Mouse (Mus musculus): ENCODE data around the gene Rplp2. TPM values are rescaled to one million over a fixed set of nuclear protein-coding genes. Genes with fewer than 3 reads are reported as not detected.
"Not testable (repeated sequence)": the region's sequence is repeated elsewhere in the genome, so short reads cannot be mapped to it uniquely, and the experiment has no call there.

The Rplp2 gene
- polyA plus RNA-seq, 1 experiment from 2014 or later: 1,138 TPM

- no peaks in the 10 kb centered on the region for H3K9me3 ChIP-seq (replicated peaks)
- H3K36me3 ChIP-seq: peaks cover 52% of the 10 kb centered on the region
- H3K27me3 ChIP-seq (ENCODE audit: low read depth, poor library complexity, severe bottlenecking): no peaks in the 10 kb centered on the region
- DNase-seq (ENCODE audit: low spot score): no peak
- peak overlapping the region; percentile 91 for H3K27ac ChIP-seq
- peak overlapping the region; percentile 57 for H3K4me3 ChIP-seq
- WGBS: 95% methylated on average over 13 of the region's 13 CpGs
- H3K4me1 ChIP-seq: peaks cover 50% of the 10 kb centered on the region
These were observed 5.0 kb upstream of the Rplp2 start for GRCm38 (mm10) chr7:141442199-141442598.

- WGBS: 31% methylated on average over 12 of the region's 12 CpGs
- Histone ChIP-seq H3K36me3 (peaks cover 43% of the 10 kb centered on the region), H3K27me3 (ENCODE audit: low read depth, poor library complexity, severe bottlenecking) (no peaks in the 10 kb centered on the region), H3K27ac (peak overlapping the region; percentile 91), H3K9me3 (replicated peaks) (no peaks in the 10 kb centered on the region), H3K4me3 (peak overlapping the region; percentile 57), H3K4me1 (peaks cover 46% of the 10 kb centered on the region)
- DNase-seq (ENCODE audit: low spot score): peak; percentile 65
These were observed 3.9 kb upstream of the Rplp2 start for GRCm38 (mm10) chr7:141443081-141443821.

GRCm38 (mm10) chr7:141443828-141444237 lies 3.3 kb upstream of the Rplp2 start, which contains the start of gene Pidd1:
Gene Pidd1 (minus strand): TSS chr7:141444025.
- H3K4me1 ChIP-seq: peaks cover 52% of the 10 kb centered on the region
- H3K4me3 ChIP-seq: peak within 1 kb of the TSS; percentile 57
- no peaks in the 10 kb centered on the region for H3K27me3 ChIP-seq (ENCODE audit: low read depth, poor library complexity, severe bottlenecking)
- H3K9me3 ChIP-seq (replicated peaks): no peaks in the 10 kb centered on the region
- peaks cover 43% of the 10 kb centered on the region for H3K36me3 ChIP-seq
- under 1% methylated on average over 25 of the region's 25 CpGs for WGBS
- H3K27ac ChIP-seq: peak within 1 kb of the TSS; percentile 91
- DNase-seq (ENCODE audit: low spot score): peak; percentile 83

GRCm38 (mm10) chr7:141446374-141446773 lies 796 bp upstream of the Rplp2 start:
- Histone ChIP-seq H3K27ac (peak overlapping the region; percentile 96; the same call in 1 of the 2 replicates), H3K4me1 (peaks cover 44% of the 10 kb centered on the region), H3K4me3 (peak overlapping the region; percentile 89), H3K36me3 (peaks cover 43% of the 10 kb centered on the region)
- not testable (repeated sequence) for H3K9me3 ChIP-seq (replicated peaks); H3K27me3 ChIP-seq (ENCODE audit: low read depth, poor library complexity, severe bottlenecking); DNase-seq (ENCODE audit: low spot score)
- WGBS: 90% methylated on average over 3 of the region's 3 CpGs

GRCm38 (mm10) chr7:141451928-141452327 lies 4.8 kb downstream of the Rplp2 start:
- Histone ChIP-seq H3K4me1 (peaks cover 39% of the 10 kb centered on the region), H3K36me3 (peaks cover 42% of the 10 kb centered on the region)

GRCm38 (mm10) chr7:141453636-141454035 lies 6.5 kb downstream of the Rplp2 start:
- Histone ChIP-seq H3K27ac (no peak overlapping the region), H3K4me3 (no peak overlapping the region), H3K36me3 (peaks cover 38% of the 10 kb centered on the region), H3K27me3 (ENCODE audit: low read depth, poor library complexity, severe bottlenecking) (peaks cover 22% of the 10 kb centered on the region), H3K9me3 (replicated peaks) (no peaks in the 10 kb centered on the region), H3K4me1 (peaks cover 33% of the 10 kb centered on the region)
- no peak for DNase-seq (ENCODE audit: low spot score)
- WGBS: 71% methylated on average over 2 of the region's 2 CpGs

More at GRCm38 (mm10) chr7:141451928-141452327, 4.8 kb downstream of the Rplp2 start:
- no peak overlapping the region for H3K27ac ChIP-seq
- no peaks in the 10 kb centered on the region for H3K9me3 ChIP-seq (replicated peaks)
- no peak for DNase-seq (ENCODE audit: low spot score)
- peaks cover 7% of the 10 kb centered on the region; the same call in 1 of the 2 replicates for H3K27me3 ChIP-seq (ENCODE audit: low read depth, poor library complexity, severe bottlenecking)
- no peak overlapping the region for H3K4me3 ChIP-seq

GRCm38 (mm10) chr7:141454967-141455551 lies 7.9 kb downstream of the Rplp2 start, which contains the start of gene Pnpla2:
Gene Pnpla2 (plus strand): TSS chr7:141455198.
- Histone ChIP-seq H3K27me3 (ENCODE audit: low read depth, poor library complexity, severe bottlenecking) (peaks cover 37% of the 10 kb centered on the region), H3K9me3 (replicated peaks) (no peaks in the 10 kb centered on the region), H3K4me3 (peak within 1 kb of the TSS; percentile 60), H3K4me1 (peaks cover 28% of the 10 kb centered on the region), H3K36me3 (peaks cover 28% of the 10 kb centered on the region), H3K27ac (peak within 1 kb of the TSS; percentile 69)
- WGBS: under 1% methylated on average over 45 of the region's 45 CpGs
- peak; percentile 93 for DNase-seq (ENCODE audit: low spot score)

GRCm38 (mm10) chr7:141455610-141456314 lies 8.6 kb downstream of the Rplp2 start:
- Histone ChIP-seq H3K36me3 (peaks cover 21% of the 10 kb centered on the region), H3K27me3 (ENCODE audit: low read depth, poor library complexity, severe bottlenecking) (peaks cover 44% of the 10 kb centered on the region), H3K27ac (peak overlapping the region; percentile 69), H3K9me3 (replicated peaks) (no peaks in the 10 kb centered on the region), H3K4me3 (peak overlapping the region; percentile 60), H3K4me1 (peaks cover 29% of the 10 kb centered on the region)
- DNase-seq (ENCODE audit: low spot score): peak; percentile 58
- 1% methylated on average over 23 of the region's 23 CpGs for WGBS

GRCm38 (mm10) chr7:141456739-141457138 lies 9.6 kb downstream of the Rplp2 start:
- H3K36me3 ChIP-seq: peaks cover 12% of the 10 kb centered on the region
- DNase-seq (ENCODE audit: low spot score): no peak
- no peak overlapping the region; the same call in 1 of the 2 replicates for H3K4me3 ChIP-seq
- H3K4me1 ChIP-seq: peaks cover 37% of the 10 kb centered on the region
- H3K27ac ChIP-seq: no peak overlapping the region
- 86% methylated on average over 6 of the region's 6 CpGs for WGBS
- peaks cover 53% of the 10 kb centered on the region for H3K27me3 ChIP-seq (ENCODE audit: low read depth, poor library complexity, severe bottlenecking)
- H3K9me3 ChIP-seq (replicated peaks): no peaks in the 10 kb centered on the region

GRCm38 (mm10) chr7:141457236-141457635 lies 10.1 kb downstream of the Rplp2 start:
- peaks cover 7% of the 10 kb centered on the region for H3K36me3 ChIP-seq
- WGBS: 91% methylated on average over 14 of the region's 14 CpGs

GRCm38 (mm10) chr7:141457986-141458660 lies 11.0 kb downstream of the Rplp2 start:
- Histone ChIP-seq H3K27me3 (ENCODE audit: low read depth, poor library complexity, severe bottlenecking) (peaks cover 67% of the 10 kb centered on the region), H3K27ac (no peak overlapping the region), H3K36me3 (peaks cover 5% of the 10 kb centered on the region; the same call in 1 of the 2 replicates), H3K4me3 (no peak overlapping the region), H3K9me3 (replicated peaks) (no peaks in the 10 kb centered on the region), H3K4me1 (peaks cover 51% of the 10 kb centered on the region)
- WGBS: 81% methylated on average over 15 of the region's 15 CpGs
- DNase-seq (ENCODE audit: low spot score): peak; percentile 68

More at GRCm38 (mm10) chr7:141457236-141457635, 10.1 kb downstream of the Rplp2 start:
- DNase-seq (ENCODE audit: low spot score): no peak
- Histone ChIP-seq H3K27me3 (ENCODE audit: low read depth, poor library complexity, severe bottlenecking) (peaks cover 58% of the 10 kb centered on the region), H3K4me3 (no peak overlapping the region), H3K27ac (no peak overlapping the region), H3K4me1 (peaks cover 42% of the 10 kb centered on the region), H3K9me3 (replicated peaks) (no peaks in the 10 kb centered on the region)

GRCm38 (mm10) chr7:141458661-141459060 lies 11.5 kb downstream of the Rplp2 start:
- 87% methylated on average over 11 of the region's 11 CpGs for WGBS
- Histone ChIP-seq H3K9me3 (replicated peaks) (no peaks in the 10 kb centered on the region), H3K27me3 (ENCODE audit: low read depth, poor library complexity, severe bottlenecking) (peaks cover 73% of the 10 kb centered on the region), H3K4me1 (peaks cover 56% of the 10 kb centered on the region), H3K36me3 (peaks cover 5% of the 10 kb centered on the region; the same call in 1 of the 2 replicates), H3K4me3 (no peak overlapping the region), H3K27ac (no peak overlapping the region)
- DNase-seq (ENCODE audit: low spot score): no peak
